Mouse (Mus musculus): ENCODE data around the gene Eva1a.

GRCm38 (mm10) chr6:82115335-82115965 lies 74.6 kb downstream of the Eva1a start:
- TF ChIP-seq CTCF (IDR thresholded peaks at IDR 0.05; ENCODE audit: control insufficient read depth, insufficient read depth, insufficient replicate concordance, low read depth, low read length): no peak
- TF ChIP-seq POLR2A (IDR thresholded peaks at IDR 0.05; ENCODE audit: control insufficient read depth, low read depth, low read length): no peak

All from testis, adult 2 months (tissue).